Mouse (Mus musculus): ENCODE data around the gene Speer4c. TPM values are rescaled to one million over a fixed set of nuclear protein-coding genes. Genes with fewer than 3 reads are reported as not detected.

Gene Speer4c
- 0.54 and 0.68 TPM in 2 replicates for polyA plus RNA-seq (2012; rRNA removed)

GRCm38 (mm10) chr5:15714171-15714570 is at the start of gene Speer4c:
Gene Speer4c, minus strand, starts transcription at chr5:15714271.

Other genes with a start within 250 kb of the Speer4c start
- gene Gm21149, start 237.7 kb downstream of the Speer4c start, polyA plus RNA-seq (2012; rRNA removed) = 0.63 and 1.1 TPM in 2 replicates
- gene Gm21190, start 185.0 kb downstream of the Speer4c start, polyA plus RNA-seq (2012; rRNA removed) = 0.27 and 0.35 TPM in 2 replicates
- 0.14 TPM in 1 of 2 replicates, not detected in the other for gene Gm21083, start 136.9 kb downstream of the Speer4c start, polyA plus RNA-seq (2012; rRNA removed)
- gene Speer4d, start 95.2 kb downstream of the Speer4c start, polyA plus RNA-seq (2012; rRNA removed) = not detected in 2 replicates
- not detected in 2 replicates for gene 4930572O03Rik, start 57.2 kb downstream of the Speer4c start, polyA plus RNA-seq (2012; rRNA removed)
- gene Cacna2d1, start 220.4 kb upstream of the Speer4c start, polyA plus RNA-seq (2012; rRNA removed) = 5.5 and 6.1 TPM in 2 replicates

All from ovary, adult 2 months (tissue).